Mouse (Mus musculus) kidney, postnatal 4 days (tissue): ENCODE measurements at regions not wholly inside any gene's neighbourhood (a gene's known extent, or its start where the extent isn't known, plus 50 kb on each side); places are given as distances from the start of the nearest gene placed in this dataset.
A peak's percentile ranks its signal among the peaks of the same experiment; 100 is the strongest.

Experiments
- DNase-seq, 2 experiments: peaks; one replicate each; pipeline ENCODE4 v3.0.0; 2021; ENCODE audit warnings: mixed read lengths in 2 of 2

DNA sequence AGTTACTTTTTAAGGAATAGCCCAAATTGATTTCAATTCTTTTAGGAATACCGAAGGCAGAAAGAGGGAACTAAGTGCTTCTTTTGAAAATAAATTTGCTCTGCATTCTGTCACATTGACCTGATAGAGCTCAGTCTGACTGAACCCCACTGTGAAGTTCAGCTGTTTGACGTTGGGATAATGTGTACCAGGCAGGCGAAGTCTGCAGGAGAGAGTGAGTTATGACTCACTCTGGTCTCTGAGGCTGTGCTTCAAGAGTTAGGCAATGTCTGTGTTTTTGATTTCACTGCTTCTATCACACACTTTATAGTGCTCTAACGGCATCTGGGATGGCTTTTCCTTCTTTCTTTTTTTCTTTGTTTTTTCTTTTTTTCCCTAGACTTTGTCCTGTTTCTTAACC is 283.5 kb downstream of the Naf1 start:
- DNase-seq: no peak

DNA sequence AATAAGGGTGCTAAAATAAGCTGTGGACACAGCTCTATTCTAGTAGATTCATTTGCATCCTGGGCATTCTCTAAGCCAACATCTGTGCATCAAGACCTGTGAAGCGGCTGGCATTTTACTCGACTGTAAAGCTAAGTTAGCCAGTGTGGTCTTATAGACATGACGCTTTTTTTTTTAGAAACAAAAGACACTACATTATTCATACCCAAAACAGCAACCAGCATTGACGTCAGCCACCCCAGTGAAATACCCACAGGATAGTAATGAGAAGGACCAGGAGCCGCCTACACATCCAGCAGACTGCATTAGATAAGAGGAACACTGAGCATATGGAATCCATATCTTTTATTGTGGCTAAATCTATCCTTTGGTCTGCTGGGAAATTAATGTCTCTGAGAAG is 321.7 kb downstream of the Naf1 start:
- DNase-seq: no peak

DNA sequence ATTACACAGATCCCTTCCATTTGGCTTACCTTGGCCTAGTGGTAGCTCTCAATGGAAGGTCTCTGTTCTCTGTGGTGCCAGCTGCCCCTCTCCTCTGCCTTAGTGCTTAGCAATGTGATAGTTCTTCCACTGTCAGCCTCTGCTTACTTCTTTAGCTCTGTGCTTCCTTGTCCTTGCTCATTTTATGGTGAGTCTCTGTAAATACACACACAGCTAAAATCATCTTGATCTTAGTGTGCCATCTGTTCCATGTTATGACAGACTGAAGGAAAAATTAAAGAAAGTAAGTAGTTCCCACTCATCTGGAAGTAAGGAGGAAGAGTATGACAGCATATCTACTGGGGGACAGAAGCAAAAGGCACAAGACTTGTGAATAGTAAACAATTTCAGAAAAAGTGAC is 324.4 kb upstream of the Nat3 start:
- no peak for DNase-seq

DNA sequence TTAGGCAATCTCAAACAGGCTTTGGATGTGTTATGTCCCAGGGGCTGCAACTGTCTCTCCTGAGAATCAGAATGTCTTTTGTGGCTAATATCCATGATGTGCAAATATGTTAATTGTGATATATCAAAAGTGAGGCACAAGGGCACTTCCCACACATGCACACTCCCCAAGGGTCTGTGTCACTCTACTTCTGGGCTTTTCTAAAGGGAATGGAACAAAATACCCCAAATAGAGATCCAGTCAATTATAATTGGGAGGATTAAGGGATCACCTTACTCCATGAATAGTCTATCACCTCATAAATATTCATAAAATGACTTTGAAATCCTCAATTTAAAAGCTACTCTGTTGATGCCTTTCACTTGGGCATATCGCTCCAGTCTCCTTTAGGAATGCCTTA is 317.6 kb upstream of the Nat3 start:
- no peak for DNase-seq

DNA sequence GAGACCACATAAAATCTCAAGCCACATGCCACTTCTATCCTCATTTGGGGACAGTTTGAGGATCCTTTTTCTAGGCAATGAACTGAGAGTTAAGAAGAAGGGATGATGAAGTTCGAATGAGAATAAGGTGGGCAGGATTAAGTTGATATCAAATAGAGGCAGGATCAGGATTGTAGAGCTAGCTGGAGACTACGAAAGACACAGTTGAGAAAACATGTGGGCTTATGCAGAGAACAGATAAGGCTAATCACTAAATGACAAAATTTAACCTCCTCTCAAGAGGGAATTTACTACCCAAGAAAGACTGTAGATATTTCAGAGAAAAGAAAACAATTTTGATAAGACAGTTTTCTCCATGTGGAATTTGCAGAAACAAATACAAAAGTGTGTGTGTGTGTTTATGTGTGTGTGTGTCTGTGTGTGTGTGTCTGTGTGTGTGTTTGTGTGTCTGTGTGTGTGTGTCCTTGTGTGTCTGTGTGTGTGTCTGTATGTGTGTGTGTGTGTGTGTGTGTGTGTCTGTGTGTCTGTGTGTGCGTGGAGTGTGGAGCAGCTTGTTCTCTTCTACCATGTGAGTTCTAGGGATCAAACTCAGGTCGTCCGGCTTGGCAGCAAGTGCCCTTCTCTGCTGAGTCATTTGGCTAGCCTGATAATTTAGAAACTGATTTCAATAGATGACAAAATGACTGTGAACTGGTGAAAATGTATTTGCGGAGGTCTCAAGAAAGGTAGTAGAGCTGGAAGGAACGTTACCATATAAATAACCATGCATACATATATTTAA is 291.5 kb upstream of the Nat3 start:
- no peak for DNase-seq

DNA sequence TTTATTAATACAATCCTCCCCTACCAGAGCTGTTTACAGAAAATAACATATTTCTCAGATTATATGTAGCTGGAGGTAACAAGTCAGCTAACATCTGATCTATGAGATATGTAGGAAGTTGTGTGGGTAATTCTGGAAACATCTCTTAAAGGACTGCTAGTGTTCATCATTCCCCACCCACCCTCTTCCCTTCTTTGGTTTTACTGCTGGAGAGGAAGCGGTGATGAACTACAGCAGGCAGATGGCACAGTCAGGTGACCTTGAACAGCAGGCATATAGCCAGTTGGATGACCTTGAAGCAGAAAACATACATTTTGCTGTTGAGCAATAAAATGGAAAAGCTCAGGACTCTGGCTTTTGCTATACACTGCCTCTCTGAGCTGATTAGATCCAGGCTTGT is 284.7 kb upstream of the Nat3 start:
- no peak for DNase-seq

DNA sequence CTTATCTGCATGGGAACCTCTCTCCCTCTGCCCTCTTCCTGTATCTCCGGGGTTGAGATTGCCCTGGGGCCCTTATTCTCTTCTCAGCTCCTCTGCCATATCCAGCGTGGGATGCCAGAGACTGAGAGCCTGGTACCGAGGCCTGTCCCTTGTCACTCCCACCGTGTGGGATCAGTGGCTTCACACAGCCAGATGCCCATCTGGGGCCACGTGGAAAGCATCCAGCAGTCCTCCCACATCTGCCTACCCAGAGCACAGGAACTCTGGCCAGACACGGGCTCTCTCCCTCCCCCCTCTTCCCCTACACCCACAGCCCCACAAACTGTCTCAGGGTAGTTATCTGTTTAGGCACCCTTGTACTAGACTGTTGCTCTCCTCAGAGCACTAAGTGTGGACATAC is 244.9 kb upstream of the Nat3 start:
- no peak for DNase-seq

DNA sequence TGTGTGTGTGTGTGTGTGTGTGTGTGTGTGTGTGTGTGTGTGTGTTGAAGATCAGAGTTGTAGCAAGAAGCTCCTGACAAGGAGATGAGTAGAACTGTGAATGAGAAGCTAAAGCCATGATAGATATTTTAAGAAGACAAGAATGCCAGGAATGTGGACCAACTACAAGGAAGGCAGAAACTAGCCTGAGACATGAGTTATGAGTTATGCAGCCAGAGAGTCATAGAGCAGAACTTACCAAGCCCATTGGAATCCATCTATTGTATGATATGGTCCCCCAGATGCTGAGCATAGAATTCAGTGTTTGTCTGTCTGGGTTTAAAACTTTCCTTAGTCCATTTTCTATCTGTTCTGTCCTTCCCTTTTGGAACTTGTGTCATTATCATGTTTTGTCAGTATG is 244.2 kb upstream of the Nat3 start:
- no peak for DNase-seq

DNA sequence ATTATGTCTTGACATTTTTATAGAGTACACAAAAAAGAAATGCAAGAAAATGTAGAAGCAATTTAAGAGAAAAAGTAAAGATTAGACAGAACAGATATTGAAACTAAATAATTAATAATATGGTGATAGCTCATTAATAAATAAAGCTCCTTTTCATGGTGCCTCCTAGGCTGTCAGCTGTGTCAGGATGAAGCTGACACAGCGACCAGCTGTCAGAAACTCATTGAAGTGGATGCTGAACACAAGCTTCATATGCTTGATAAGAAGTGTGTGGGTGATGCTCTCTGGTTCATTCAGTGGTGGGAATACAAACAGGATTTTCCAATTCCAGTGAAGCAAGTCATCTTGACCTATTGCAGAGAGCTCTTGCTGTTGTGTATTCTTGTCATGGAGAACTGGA is 213.2 kb upstream of the Nat3 start:
- no peak for DNase-seq

DNA sequence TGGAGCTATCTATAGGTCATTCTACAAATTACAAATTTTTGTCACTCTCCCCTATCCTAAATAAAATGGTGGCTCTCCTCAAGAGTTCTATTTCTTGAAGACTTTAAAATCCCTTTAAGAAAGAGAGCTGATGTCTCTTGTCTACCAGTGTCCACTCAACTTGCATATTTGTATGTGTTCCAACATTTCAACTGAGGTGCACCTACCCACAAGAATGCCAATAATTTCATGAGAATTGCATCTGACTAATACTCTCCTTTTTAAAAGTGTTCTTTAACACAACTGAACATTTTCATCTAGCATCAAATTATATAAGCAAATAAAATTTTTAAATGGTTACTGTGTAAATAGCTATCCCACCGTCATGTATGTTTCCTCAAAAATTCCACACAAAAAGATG is 206.3 kb upstream of the Nat3 start:
- DNase-seq: no peak

DNA sequence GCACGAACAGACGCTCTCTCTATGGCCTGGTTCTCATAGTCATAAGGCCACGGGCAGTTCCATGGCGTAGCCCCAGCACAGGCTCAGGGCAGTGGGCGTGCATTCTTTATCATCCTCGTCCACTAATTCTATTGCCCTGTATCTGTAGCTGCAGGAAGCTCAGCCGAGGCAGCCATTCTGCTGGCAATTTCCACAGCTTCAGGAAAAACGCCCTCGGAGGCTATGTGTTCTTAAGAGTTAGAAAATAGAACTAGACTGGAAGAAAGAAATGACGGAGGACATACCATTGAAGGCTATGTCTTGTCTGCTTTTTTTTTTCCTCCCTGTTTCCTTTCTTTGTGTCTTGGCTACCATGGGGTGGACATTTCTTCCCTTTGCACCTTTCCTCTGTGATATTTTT is 205.0 kb upstream of the Nat3 start:
- DNase-seq: no peak

DNA sequence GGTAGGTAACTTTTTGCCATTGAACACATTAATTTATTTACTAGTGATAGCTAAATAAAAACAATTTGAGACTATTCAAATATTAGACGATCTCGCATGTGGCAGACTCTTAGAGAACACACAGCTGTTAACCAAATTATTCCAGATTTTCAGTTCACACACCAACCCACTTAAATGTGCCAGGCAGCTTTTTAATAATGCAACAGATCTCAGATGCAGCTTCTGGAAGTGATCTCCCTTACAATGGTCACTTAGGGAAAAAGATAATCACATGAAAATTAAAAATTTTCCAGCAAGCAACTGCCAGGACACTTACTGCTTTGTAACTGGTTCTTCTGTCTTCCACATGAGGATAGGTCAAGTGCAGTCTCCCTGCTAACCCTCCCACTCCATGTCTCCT is 203.1 kb upstream of the Nat3 start:
- no peak for DNase-seq

DNA sequence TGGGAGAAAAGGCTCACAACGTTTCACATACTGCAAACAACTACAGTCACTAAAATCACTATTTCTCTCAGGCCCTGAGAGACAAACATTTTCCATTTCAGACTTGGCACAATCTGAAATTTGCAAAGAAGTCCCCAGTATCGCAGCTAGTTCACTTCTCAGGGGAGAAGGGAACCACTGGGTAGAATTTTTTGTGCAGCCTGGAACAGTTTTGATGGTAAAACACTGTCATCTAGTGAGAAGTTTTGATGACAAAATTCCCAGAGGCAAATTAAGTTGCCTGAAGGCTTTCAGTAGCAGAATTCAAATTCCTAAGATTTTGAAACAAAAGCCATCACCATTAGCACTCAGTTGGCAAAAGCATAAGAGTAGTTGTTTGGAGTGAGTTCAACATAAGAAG is 195.2 kb upstream of the Nat3 start:
- DNase-seq: no peak

DNA sequence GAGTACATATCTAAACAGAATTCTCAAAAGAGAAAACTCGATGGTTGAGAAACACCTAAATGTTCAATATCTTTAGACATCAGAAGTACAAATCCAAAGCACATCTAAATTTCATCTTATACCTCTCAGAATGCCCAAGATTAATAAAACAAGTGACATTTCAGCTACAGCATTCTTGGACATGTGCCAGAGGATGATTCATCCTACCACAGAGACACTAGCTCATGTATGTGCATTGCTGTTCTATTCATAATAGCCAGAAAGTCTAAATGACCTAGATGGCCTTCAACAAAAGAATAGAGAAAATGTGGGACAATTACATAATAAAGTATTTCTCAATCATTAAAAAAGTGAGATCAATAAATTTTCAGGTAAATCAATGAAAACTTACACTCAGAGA is 146.6 kb upstream of the Nat3 start:
- DNase-seq: no peak

DNA sequence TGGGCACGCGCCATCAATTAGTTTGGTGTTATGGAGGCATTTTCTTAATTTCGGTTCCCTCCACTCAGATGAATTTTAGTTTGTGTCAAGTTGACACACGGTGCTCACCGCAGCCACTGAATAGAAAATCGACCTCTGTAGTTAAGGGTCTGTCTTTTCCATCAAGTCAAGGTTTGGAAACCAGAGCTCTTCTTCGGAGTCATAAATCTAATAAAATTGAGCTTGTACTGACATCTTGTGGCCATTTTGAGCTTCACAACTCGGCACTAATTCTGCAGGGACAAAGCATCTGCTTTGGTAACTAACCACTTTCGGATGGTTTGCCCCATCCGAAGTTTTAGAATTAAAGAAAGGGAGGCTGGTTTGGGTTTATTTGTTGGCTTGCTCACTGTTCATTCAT is 117.7 kb upstream of the Nat3 start:
- peak in 1 of 2 experiments; percentile 8 for DNase-seq

DNA sequence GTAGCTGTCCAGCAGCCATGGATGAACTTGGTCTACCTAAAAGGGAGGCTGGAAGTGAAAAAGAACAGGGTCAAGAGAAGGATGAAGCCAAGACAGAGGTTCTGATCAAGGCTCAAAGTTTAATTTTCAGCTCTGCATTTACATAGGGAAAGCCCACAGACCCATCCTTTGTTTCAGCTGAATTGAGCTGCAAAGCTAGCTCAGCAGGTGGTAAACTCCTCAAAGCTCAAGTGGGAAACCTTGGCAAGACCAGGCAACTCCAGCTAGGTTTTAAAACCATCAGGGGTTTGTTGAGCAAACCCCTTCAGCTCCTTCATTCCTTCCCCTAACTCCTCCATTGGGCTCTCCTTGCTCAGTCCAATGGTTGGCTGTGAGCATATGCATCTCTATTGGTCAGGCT is 108.8 kb upstream of the Nat3 start:
- DNase-seq: no peak

DNA sequence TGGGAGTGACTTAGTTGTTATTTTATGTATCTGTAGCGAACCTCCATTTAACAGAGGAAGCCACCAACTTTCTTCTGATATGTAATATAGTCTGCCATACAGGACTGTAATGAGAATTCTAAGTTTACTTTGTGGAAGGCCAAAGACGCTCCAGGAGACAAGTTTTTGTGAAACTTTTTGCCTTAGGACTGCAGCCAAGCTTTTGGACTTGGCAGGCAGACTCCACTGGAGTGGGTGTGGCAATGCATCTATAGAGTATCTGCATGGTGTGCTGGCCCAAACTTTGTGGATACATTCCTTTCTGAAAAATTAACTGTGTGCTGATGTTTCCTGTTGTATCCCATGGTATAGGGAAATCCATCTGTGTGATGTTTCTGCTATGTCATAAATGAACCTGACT is 101.1 kb upstream of the Nat3 start:
- no peak for DNase-seq
